Mouse (Mus musculus) heart, embryonic 10.5 days (tissue): ENCODE measurements at regions not wholly inside any gene's neighbourhood (a gene's known extent, or its start where the extent isn't known, plus 50 kb on each side); places are given as distances from the start of the nearest gene placed in this dataset.

Experiments
- DNase-seq: peaks from one replicate; pipeline ENCODE4 v3.0.0-alpha.2; 2017; ENCODE audit warnings: low spot score
- H3K27ac ChIP-seq: fragments of 300-500 bp; sonication (generic); 2 replicates; pipeline ENCODE4 v1.5.1; 2016; ENCODE audit warnings: mild to moderate bottlenecking
- H3K27me3 ChIP-seq: fragments of 300-500 bp; sonication (generic); 2 replicates; pipeline ENCODE4 v1.6.1; 2016; ENCODE audit warnings: mild to moderate bottlenecking; ENCODE audit not compliant: poor library complexity, insufficient read depth, severe bottlenecking
- H3K36me3 ChIP-seq: fragments of 300-500 bp; sonication (generic); 2 replicates; pipeline ENCODE4 v1.6.1; 2016; ENCODE audit warnings: mild to moderate bottlenecking, moderate library complexity
- H3K4me1 ChIP-seq: fragments of 300-500 bp; sonication (generic); 2 replicates; pipeline ENCODE4 v1.6.1; 2016; ENCODE audit warnings: mild to moderate bottlenecking
- H3K4me3 ChIP-seq: fragments of 300-500 bp; sonication (generic); 2 replicates; pipeline ENCODE4 v1.5.1; 2016; ENCODE audit warnings: mild to moderate bottlenecking, moderate library complexity
- H3K9me3 ChIP-seq: fragments of 300-500 bp; sonication (generic); 2 replicates; pipeline ENCODE4 v1.6.1; 2016; ENCODE audit warnings: mild to moderate bottlenecking, moderate library complexity
- WGBS: fragments of 180-500 bp; shearing (Covaris S2); methylation state at CpG from one replicate; pipeline ENCODE4 v1.1.7; 2016; 5-methylcytosine and 5-hydroxymethylcytosine counted together

GRCm38 (mm10) chr12:104605535-104606399, 132.6 kb upstream of the Gsc start:
- 18% methylated on average over 24 of the region's 24 CpGs for WGBS
- Histone ChIP-seq H3K4me3 (0 out of 2 replicates have a peak overlapping the region, but pooled peaks have one; percentile 12), H3K9me3 (no peaks in the 10 kb centered on the region), H3K27me3 (peaks cover 46% of the 10 kb centered on the region), H3K4me1 (peaks cover 37% of the 10 kb centered on the region), H3K36me3 (no peaks in the 10 kb centered on the region), H3K27ac (peak overlapping the region; percentile 73)
- peak; percentile 95 for DNase-seq

DNA sequence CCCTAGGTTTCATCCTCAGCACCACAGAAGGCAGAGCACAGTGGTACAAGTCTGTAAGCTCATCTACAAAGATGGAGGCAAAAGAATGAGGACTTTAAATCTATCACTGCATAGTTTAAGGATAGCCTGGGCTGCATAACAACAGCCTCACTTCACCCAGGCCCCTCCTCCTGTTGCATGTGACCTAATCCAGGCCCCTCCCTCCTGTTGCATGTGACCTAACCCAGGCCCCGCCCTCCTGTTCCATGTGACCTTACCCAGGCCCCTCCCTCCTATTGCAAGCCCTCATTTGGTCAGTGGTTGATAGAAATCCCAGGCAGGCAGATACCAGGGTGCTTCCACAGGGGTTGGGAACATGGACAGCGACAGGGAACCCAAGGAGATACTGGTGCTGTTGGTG, 124.9 kb upstream of the Gsc start:
- H3K27ac ChIP-seq: no peak overlapping the region
- H3K4me1 ChIP-seq: peaks cover 9% of the 10 kb centered on the region
- no peaks in the 10 kb centered on the region for H3K36me3 ChIP-seq
- H3K4me3 ChIP-seq: no peak overlapping the region
- WGBS: 71% methylated on average over 2 of the region's 2 CpGs
- peaks cover 58% of the 10 kb centered on the region for H3K27me3 ChIP-seq
- no peak for DNase-seq
- H3K9me3 ChIP-seq: no peaks in the 10 kb centered on the region

GRCm38 (mm10) chr12:104593526-104594155, 120.5 kb upstream of the Gsc start:
- Histone ChIP-seq H3K4me3 (no peak overlapping the region), H3K36me3 (no peaks in the 10 kb centered on the region), H3K4me1 (peaks cover 21% of the 10 kb centered on the region), H3K27me3 (peaks cover 76% of the 10 kb centered on the region), H3K9me3 (no peaks in the 10 kb centered on the region), H3K27ac (peak overlapping the region; percentile 43; the same call in 1 of the 2 replicates)
- WGBS: 44% methylated on average over 19 of the region's 19 CpGs
- no peak for DNase-seq

GRCm38 (mm10) chr12:104592791-104593525, 119.8 kb upstream of the Gsc start:
- 50% methylated on average over 21 of the region's 21 CpGs for WGBS
- H3K4me1 ChIP-seq: peaks cover 21% of the 10 kb centered on the region
- no peaks in the 10 kb centered on the region for H3K36me3 ChIP-seq
- H3K27ac ChIP-seq: peak overlapping the region; percentile 43; the same call in 1 of the 2 replicates
- H3K9me3 ChIP-seq: no peaks in the 10 kb centered on the region
- no peak overlapping the region for H3K4me3 ChIP-seq
- no peak for DNase-seq
- H3K27me3 ChIP-seq: peaks cover 76% of the 10 kb centered on the region

DNA sequence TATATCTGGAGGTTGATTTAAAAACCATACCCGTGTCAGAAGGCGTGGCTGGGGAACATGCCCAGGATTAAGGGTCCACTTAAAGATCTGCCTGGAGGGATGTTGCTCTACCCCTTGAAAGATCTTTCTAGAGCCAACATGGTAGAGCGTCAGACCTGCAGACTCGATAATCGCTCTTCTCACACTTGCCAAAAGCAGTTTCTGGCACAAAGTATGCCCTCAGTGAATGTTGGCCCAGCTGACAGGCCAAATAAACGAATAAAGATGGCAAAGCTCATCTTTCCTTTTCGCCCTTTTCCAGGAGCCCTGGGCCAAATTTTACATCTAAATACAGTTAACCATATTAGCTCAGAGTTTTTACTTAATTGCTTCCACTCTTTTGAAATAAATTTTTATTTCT, 118.4 kb upstream of the Gsc start:
- Histone ChIP-seq H3K36me3 (no peaks in the 10 kb centered on the region), H3K27ac (no peak overlapping the region), H3K27me3 (peaks cover 76% of the 10 kb centered on the region), H3K4me1 (peaks cover 24% of the 10 kb centered on the region), H3K4me3 (no peak overlapping the region), H3K9me3 (no peaks in the 10 kb centered on the region)
- DNase-seq: no peak
- 86% methylated on average over 7 of the region's 7 CpGs for WGBS

DNA sequence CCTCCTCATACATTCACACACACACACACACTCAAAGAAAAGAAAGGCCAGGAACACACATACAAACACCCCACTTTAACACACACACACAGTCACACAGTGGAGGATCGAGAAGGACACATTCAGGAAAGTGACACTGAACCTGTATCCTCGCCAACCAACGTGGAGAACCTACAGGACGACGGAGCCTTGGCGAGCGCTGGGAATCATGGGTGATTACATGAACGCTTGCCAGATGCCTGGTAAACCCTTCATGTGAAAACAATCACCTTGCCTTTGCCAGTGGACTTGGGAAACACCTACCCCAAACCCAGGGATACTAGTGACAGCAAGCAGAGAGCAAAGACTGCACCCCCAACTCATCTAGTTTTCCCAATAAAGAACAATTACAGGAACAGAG, 117.2 kb upstream of the Gsc start:
- Histone ChIP-seq H3K36me3 (no peaks in the 10 kb centered on the region), H3K27me3 (peaks cover 74% of the 10 kb centered on the region), H3K4me3 (no peak overlapping the region), H3K27ac (no peak overlapping the region), H3K4me1 (peaks cover 24% of the 10 kb centered on the region), H3K9me3 (no peaks in the 10 kb centered on the region)
- no peak for DNase-seq
- 86% methylated on average over 8 of the region's 8 CpGs for WGBS

GRCm38 (mm10) chr12:104584408-104584807, 111.3 kb upstream of the Gsc start:
- H3K4me3 ChIP-seq: peak overlapping the region; percentile 22; the same call in 1 of the 2 replicates
- WGBS: 65% methylated on average over 9 of the region's 9 CpGs
- 0 out of 2 replicates have a peak overlapping the region, but pooled peaks have one; percentile 6 for H3K27ac ChIP-seq
- no peaks in the 10 kb centered on the region for H3K36me3 ChIP-seq
- no peak for DNase-seq
- H3K9me3 ChIP-seq: no peaks in the 10 kb centered on the region
- H3K27me3 ChIP-seq: peaks cover 64% of the 10 kb centered on the region
- H3K4me1 ChIP-seq: peaks cover 8% of the 10 kb centered on the region

- H3K27ac ChIP-seq: no peak overlapping the region
- no peak overlapping the region for H3K4me3 ChIP-seq
- DNase-seq: no peak
- H3K9me3 ChIP-seq: no peaks in the 10 kb centered on the region
- no peaks in the 10 kb centered on the region for H3K36me3 ChIP-seq
- WGBS: 68% methylated on average over 7 of the region's 7 CpGs
- H3K27me3 ChIP-seq: peaks cover 55% of the 10 kb centered on the region
- H3K4me1 ChIP-seq: peaks cover 12% of the 10 kb centered on the region; the same call in 1 of the 2 replicates
Measured at GRCm38 (mm10) chr12:104580796-104581195, 107.7 kb upstream of the Gsc start.

- H3K27ac ChIP-seq: no peak overlapping the region
- no peaks in the 10 kb centered on the region for H3K36me3 ChIP-seq
Measured at GRCm38 (mm10) chr12:104567622-104568021, 94.5 kb upstream of the Gsc start.

DNA sequence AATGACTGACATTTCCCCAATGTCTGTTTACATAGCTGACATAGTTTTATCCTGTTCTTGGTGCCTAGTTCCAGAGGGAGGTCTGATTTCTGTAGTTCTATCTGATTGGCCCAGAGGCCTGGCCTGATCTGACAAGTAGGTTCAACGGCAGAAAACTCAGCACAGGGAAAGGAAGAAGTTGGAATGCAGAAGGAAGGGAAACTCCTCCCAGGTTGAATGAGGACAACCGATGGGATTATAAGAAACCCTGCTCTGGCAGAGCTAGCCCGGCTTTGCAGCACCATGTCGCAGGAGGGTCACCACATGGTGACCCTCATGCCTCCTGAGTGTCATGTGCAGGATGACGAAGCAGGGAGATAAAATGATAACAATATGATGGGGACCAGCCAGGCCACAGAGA, 89.8 kb upstream of the Gsc start:
- Histone ChIP-seq H3K4me1 (peaks cover 13% of the 10 kb centered on the region; the same call in 1 of the 2 replicates), H3K36me3 (no peaks in the 10 kb centered on the region), H3K27me3 (peaks cover 2% of the 10 kb centered on the region; the same call in 1 of the 2 replicates), H3K27ac (no peak overlapping the region), H3K4me3 (no peak overlapping the region), H3K9me3 (no peaks in the 10 kb centered on the region)
- WGBS: 58% methylated on average over 5 of the region's 5 CpGs
- no peak for DNase-seq

More at GRCm38 (mm10) chr12:104567622-104568021, 94.5 kb upstream of the Gsc start:
- H3K4me1 ChIP-seq: 0 out of 2 replicates have a peak, but pooled peaks cover 4% of the 10 kb centered on the region
- H3K4me3 ChIP-seq: no peak overlapping the region
- 81% methylated on average over 17 of the region's 17 CpGs for WGBS
- H3K27me3 ChIP-seq: peaks cover 10% of the 10 kb centered on the region; the same call in 1 of the 2 replicates
- no peak for DNase-seq
- H3K9me3 ChIP-seq: no peaks in the 10 kb centered on the region

DNA sequence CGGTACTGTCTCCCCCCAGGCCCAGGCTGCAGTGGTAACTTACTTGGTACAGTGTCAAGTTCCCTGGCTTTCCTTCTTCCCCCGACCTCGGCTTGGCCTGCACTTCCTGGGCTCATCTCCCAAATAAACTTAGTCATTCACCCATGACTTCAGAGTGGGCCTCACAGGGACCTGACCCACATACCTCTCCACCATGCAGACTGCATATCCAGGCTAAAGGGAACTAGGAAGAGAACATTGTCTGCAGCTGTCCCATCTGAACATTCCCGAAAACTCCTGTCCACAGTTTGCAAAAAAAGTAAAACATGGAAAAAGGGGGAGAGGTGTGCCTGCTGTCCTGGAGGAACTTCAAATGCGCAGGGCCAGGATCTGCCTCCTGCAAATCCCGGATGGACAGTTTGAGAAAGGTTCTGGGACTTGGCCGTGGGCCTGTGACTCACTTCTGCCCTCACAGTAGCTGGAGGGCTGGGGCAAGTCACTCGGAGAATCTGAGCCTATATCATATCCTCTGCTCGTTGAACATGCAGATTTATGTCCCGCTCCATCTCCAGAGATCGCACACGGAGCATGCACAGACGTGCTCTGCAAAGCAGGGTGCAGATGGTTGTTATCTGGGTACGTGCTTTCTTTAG, 87.9 kb upstream of the Gsc start:
- DNase-seq: no peak
- peaks cover 16% of the 10 kb centered on the region for H3K4me1 ChIP-seq
- H3K9me3 ChIP-seq: no peaks in the 10 kb centered on the region
- no peak overlapping the region for H3K4me3 ChIP-seq
- 69% methylated on average over 14 of the region's 14 CpGs for WGBS
- no peak overlapping the region for H3K27ac ChIP-seq
- no peaks in the 10 kb centered on the region for H3K27me3 ChIP-seq
- H3K36me3 ChIP-seq: no peaks in the 10 kb centered on the region

GRCm38 (mm10) chr12:104557761-104558160, 84.6 kb upstream of the Gsc start:
- H3K27ac ChIP-seq: no peak overlapping the region
- WGBS: 49% methylated on average over 4 of the region's 4 CpGs
- DNase-seq: no peak

More at GRCm38 (mm10) chr12:104557761-104558160, 84.6 kb upstream of the Gsc start:
- Histone ChIP-seq H3K4me3 (no peak overlapping the region), H3K27me3 (peaks cover 17% of the 10 kb centered on the region; the same call in 1 of the 2 replicates), H3K4me1 (peaks cover 20% of the 10 kb centered on the region), H3K9me3 (no peaks in the 10 kb centered on the region), H3K36me3 (no peaks in the 10 kb centered on the region)
